Mouse (Mus musculus) CD4-positive helper T cell, adult 2 months (primary cell): ENCODE results near the gene Ern1.
A peak's percentile ranks its signal among the peaks of the same experiment; 100 is the strongest.

ENCODE experiments used
- DNase-seq: peaks from one replicate; pipeline ENCODE4 v3.0.0-alpha.2; 2012; ENCODE audit warnings: low read depth, missing footprints, low spot score

Gene Ern1

GRCm38 (mm10) chr11:106487733-106488115, at the start of gene Ern1:
Ern1 (minus strand) TSS chr11:106487852.
- peak; percentile 92 for DNase-seq

GRCm38 (mm10) chr11:106536253-106536912, 48.7 kb upstream of the Ern1 start:
- DNase-seq = peak; percentile 93

GRCm38 (mm10) chr11:106535660-106536252, 48.1 kb upstream of the Ern1 start:
- no peak for DNase-seq

- no peak for DNase-seq
Measured at GRCm38 (mm10) chr11:106532248-106532790, 44.7 kb upstream of the Ern1 start.

- no peak for DNase-seq
Measured at GRCm38 (mm10) chr11:106529786-106530185, 42.1 kb upstream of the Ern1 start.

- DNase-seq = no peak
Measured at GRCm38 (mm10) chr11:106529113-106529512, 41.5 kb upstream of the Ern1 start.

GRCm38 (mm10) chr11:106527926-106528325, 40.3 kb upstream of the Ern1 start:
- DNase-seq = no peak

GRCm38 (mm10) chr11:106527147-106527821, 39.6 kb upstream of the Ern1 start:
- DNase-seq = no peak

GRCm38 (mm10) chr11:106522538-106522937, 34.9 kb upstream of the Ern1 start:
- no peak for DNase-seq

- DNase-seq = no peak
Measured at GRCm38 (mm10) chr11:106521612-106522011, 34.0 kb upstream of the Ern1 start.

GRCm38 (mm10) chr11:106520404-106520803, 32.8 kb upstream of the Ern1 start:
- no peak for DNase-seq

- DNase-seq = no peak
Measured at GRCm38 (mm10) chr11:106519519-106519918, 31.9 kb upstream of the Ern1 start.

GRCm38 (mm10) chr11:106518391-106518790, 30.7 kb upstream of the Ern1 start:
- no peak for DNase-seq

GRCm38 (mm10) chr11:106515079-106515745, 27.6 kb upstream of the Ern1 start:
- no peak for DNase-seq

GRCm38 (mm10) chr11:106514446-106514845, 26.8 kb upstream of the Ern1 start:
- DNase-seq = no peak

GRCm38 (mm10) chr11:106513166-106513565, 25.5 kb upstream of the Ern1 start:
- DNase-seq = peak; percentile 55

GRCm38 (mm10) chr11:106512006-106512390, 24.3 kb upstream of the Ern1 start:
- no peak for DNase-seq

- no peak for DNase-seq
Measured at GRCm38 (mm10) chr11:106511236-106512005, 23.8 kb upstream of the Ern1 start.

- DNase-seq = no peak
Measured at GRCm38 (mm10) chr11:106507638-106508037, 20.0 kb upstream of the Ern1 start.

- no peak for DNase-seq
Measured at GRCm38 (mm10) chr11:106506211-106506610, 18.6 kb upstream of the Ern1 start.

- DNase-seq = no peak
Measured at GRCm38 (mm10) chr11:106504129-106504528, 16.5 kb upstream of the Ern1 start.

GRCm38 (mm10) chr11:106503425-106503717, 15.7 kb upstream of the Ern1 start:
- no peak for DNase-seq
